Mouse (Mus musculus): Measurements from ENCODE around the gene Slc25a25.

DNA sequence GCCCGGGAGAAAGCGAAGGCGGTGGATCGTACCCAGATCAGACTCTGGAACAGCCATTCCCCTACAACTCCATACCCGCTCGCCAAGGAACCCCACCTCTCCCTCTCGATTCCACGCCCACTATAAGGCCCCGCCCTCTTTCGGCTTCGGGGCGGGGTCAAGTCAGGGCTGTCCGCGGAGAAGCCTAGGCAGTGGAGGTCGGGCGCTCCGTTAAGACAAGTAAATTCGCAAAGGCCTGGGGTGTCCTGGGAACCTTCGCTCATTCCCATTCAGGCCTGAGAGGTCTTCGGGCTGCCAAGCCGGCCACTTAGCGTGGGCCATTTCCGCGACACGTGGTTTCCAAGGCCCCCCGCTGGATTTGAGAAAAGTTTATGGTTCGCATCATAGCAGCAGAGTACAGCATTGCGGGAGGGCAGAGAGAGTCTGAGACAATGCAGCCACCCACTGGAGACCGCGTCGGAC, 55.7 kb downstream of the Slc25a25 start, which contains the start of gene Ptges2:
- TF ChIP-seq POLR2A (IDR thresholded peaks at IDR 0.05; ENCODE audit: low read depth, low read length) (no peak), CTCF (IDR thresholded peaks at IDR 0.05; ENCODE audit: extremely low read depth, insufficient read depth, insufficient read length, insufficient replicate concordance) (no peak)

All from spleen, adult 2 months (tissue).